Mouse (Mus musculus): ENCODE results near the gene Adarb1. TPM values are rescaled to one million over a fixed set of nuclear protein-coding genes. Genes with fewer than 3 reads are reported as not detected.

The Adarb1 gene
- total RNA-seq, 2 experiments from 2014 or later = 0.28 to 3.9 TPM

- ATAC-seq (replicated peaks; ENCODE audit: low FRiP score, low TSS enrichment, poor library complexity, severe bottlenecking) = no peak
These were observed 21.0 kb upstream of the Adarb1 start for GRCm38 (mm10) chr10:77439026-77439425.

GRCm38 (mm10) chr10:77438021-77438420, 20.0 kb upstream of the Adarb1 start:
- no peak for ATAC-seq (replicated peaks; ENCODE audit: low FRiP score, low TSS enrichment, poor library complexity, severe bottlenecking)

GRCm38 (mm10) chr10:77435343-77435742, 17.3 kb upstream of the Adarb1 start:
- no peak for ATAC-seq (replicated peaks; ENCODE audit: low FRiP score, low TSS enrichment, poor library complexity, severe bottlenecking)

GRCm38 (mm10) chr10:77434457-77435151, 16.5 kb upstream of the Adarb1 start:
- ATAC-seq (replicated peaks; ENCODE audit: low FRiP score, low TSS enrichment, poor library complexity, severe bottlenecking) = no peak; the same call in 1 of the 2 replicates

- ATAC-seq (replicated peaks; ENCODE audit: low FRiP score, low TSS enrichment, poor library complexity, severe bottlenecking) = no peak
These were observed 16.0 kb upstream of the Adarb1 start for GRCm38 (mm10) chr10:77434076-77434456.

GRCm38 (mm10) chr10:77430771-77431170, 12.7 kb upstream of the Adarb1 start:
- ATAC-seq (replicated peaks; ENCODE audit: low FRiP score, low TSS enrichment, poor library complexity, severe bottlenecking) = no peak

GRCm38 (mm10) chr10:77429921-77430320, 11.9 kb upstream of the Adarb1 start:
- ATAC-seq (replicated peaks; ENCODE audit: low FRiP score, low TSS enrichment, poor library complexity, severe bottlenecking) = no peak

GRCm38 (mm10) chr10:77427610-77428009, 9.5 kb upstream of the Adarb1 start:
- ATAC-seq (replicated peaks; ENCODE audit: low FRiP score, low TSS enrichment, poor library complexity, severe bottlenecking) = no peak

- no peak for ATAC-seq (replicated peaks; ENCODE audit: low FRiP score, low TSS enrichment, poor library complexity, severe bottlenecking)
These were observed 2.1 kb upstream of the Adarb1 start for GRCm38 (mm10) chr10:77420190-77420589.

GRCm38 (mm10) chr10:77417240-77418102, 599 bp downstream of the Adarb1 start:
- peak; percentile 17; the same call in 1 of the 2 replicates for ATAC-seq (replicated peaks; ENCODE audit: low FRiP score, low TSS enrichment, poor library complexity, severe bottlenecking)

- no peak for ATAC-seq (replicated peaks; ENCODE audit: low FRiP score, low TSS enrichment, poor library complexity, severe bottlenecking)
These were observed 1.3 kb downstream of the Adarb1 start for GRCm38 (mm10) chr10:77416666-77417239.

- ATAC-seq (replicated peaks; ENCODE audit: low FRiP score, low TSS enrichment, poor library complexity, severe bottlenecking) = no peak
These were observed 2.2 kb downstream of the Adarb1 start for GRCm38 (mm10) chr10:77415867-77416266.

GRCm38 (mm10) chr10:77413791-77414190, 4.3 kb downstream of the Adarb1 start:
- no peak for ATAC-seq (replicated peaks; ENCODE audit: low FRiP score, low TSS enrichment, poor library complexity, severe bottlenecking)

- ATAC-seq (replicated peaks; ENCODE audit: low FRiP score, low TSS enrichment, poor library complexity, severe bottlenecking) = no peak
These were observed 8.9 kb downstream of the Adarb1 start for GRCm38 (mm10) chr10:77409154-77409553.

- no peak for ATAC-seq (replicated peaks; ENCODE audit: low FRiP score, low TSS enrichment, poor library complexity, severe bottlenecking)
These were observed 9.8 kb downstream of the Adarb1 start for GRCm38 (mm10) chr10:77408241-77408640.

- no peak for ATAC-seq (replicated peaks; ENCODE audit: low FRiP score, low TSS enrichment, poor library complexity, severe bottlenecking)
These were observed 11.6 kb downstream of the Adarb1 start for GRCm38 (mm10) chr10:77406486-77406885.

GRCm38 (mm10) chr10:77402463-77402862, 15.6 kb downstream of the Adarb1 start:
- no peak for ATAC-seq (replicated peaks; ENCODE audit: low FRiP score, low TSS enrichment, poor library complexity, severe bottlenecking)

- no peak for ATAC-seq (replicated peaks; ENCODE audit: low FRiP score, low TSS enrichment, poor library complexity, severe bottlenecking)
These were observed 17.0 kb downstream of the Adarb1 start for GRCm38 (mm10) chr10:77401039-77401438.

GRCm38 (mm10) chr10:77399938-77400337, 18.1 kb downstream of the Adarb1 start:
- ATAC-seq (replicated peaks; ENCODE audit: low FRiP score, low TSS enrichment, poor library complexity, severe bottlenecking) = no peak

- no peak for ATAC-seq (replicated peaks; ENCODE audit: low FRiP score, low TSS enrichment, poor library complexity, severe bottlenecking)
These were observed 20.0 kb downstream of the Adarb1 start for GRCm38 (mm10) chr10:77398082-77398481.

Data from megakaryocyte-erythroid progenitor cell, adult 5-6 weeks (primary cell).